Mouse (Mus musculus) CH12.LX (cell line): ENCODE measurements at regions not wholly inside any gene's neighbourhood (a gene's known extent, or its start where the extent isn't known, plus 50 kb on each side); places are given as distances from the start of the nearest gene placed in this dataset.

Experiments
- DNase-seq: peaks from one replicate; pipeline ENCODE4 v3.0.0-alpha.2; 2013; ENCODE audit errors: extremely low read depth
- H3K27ac ChIP-seq: 2 replicates; pipeline ENCODE4 v1.5.1; 2012; ENCODE audit warnings: low read depth, mild to moderate bottlenecking, control low read depth, moderate library complexity; ENCODE audit not compliant: insufficient read depth
- H3K27me3 ChIP-seq: replicated peaks from 2 replicates; pipeline ENCODE3; 2012; ENCODE audit warnings: inconsistent platforms
- H3K36me3 ChIP-seq, 2 experiments: replicated peaks in 1 of 2; 2 replicates each; pipeline versions ENCODE3 to v1.6.1; 2012; ENCODE audit warnings: inconsistent platforms in 1 of 2, low read length in 1 of 2, mild to moderate bottlenecking in 1 of 2, mixed read lengths in 1 of 2, moderate library complexity in 1 of 2; ENCODE audit not compliant: control insufficient read depth in 1 of 2, insufficient read depth in 1 of 2
- H3K4me1 ChIP-seq, 2 experiments: 2 replicates each; pipeline ENCODE4 v1.6.1; 2012; ENCODE audit warnings: inconsistent platforms in 1 of 2, moderate library complexity in 1 of 2; ENCODE audit not compliant: insufficient read depth in 2 of 2, control insufficient read depth in 1 of 2
- H3K4me2 ChIP-seq: 2 replicates; pipeline ENCODE4 v1.6.1; 2012; ENCODE audit warnings: low read depth, mild to moderate bottlenecking, control low read depth; ENCODE audit not compliant: poor library complexity, insufficient read depth, severe bottlenecking
- H3K4me3 ChIP-seq, 3 experiments: fragments of 150-350 bp in 1 of 3; sonication (generic) in 1 of 3; replicated peaks in 1 of 3; 2 replicates each; pipeline versions ENCODE3 to v1.5.1; 2011 to 2012; ENCODE audit warnings: low read depth in 2 of 3, low read length in 2 of 3, mild to moderate bottlenecking in 2 of 3, moderate library complexity in 2 of 3, control low read depth in 1 of 3, improper control_type of control experiment in 1 of 3, inconsistent platforms in 1 of 3, mixed read lengths in 1 of 3; ENCODE audit not compliant: poor library complexity in 1 of 3
- H3K79me2 ChIP-seq: replicated peaks from 2 replicates; pipeline ENCODE4 v1.6.1; 2012; ENCODE audit warnings: mild to moderate bottlenecking, moderate library complexity; ENCODE audit not compliant: control insufficient read depth, poor library complexity, insufficient read depth, severe bottlenecking; ENCODE audit errors: extremely low read depth
- H3K9ac ChIP-seq: 2 replicates; pipeline ENCODE4 v1.6.1; 2012; ENCODE audit warnings: low read depth, mild to moderate bottlenecking, control low read depth, moderate library complexity; ENCODE audit not compliant: insufficient read depth
- H3K9me3 ChIP-seq: replicated peaks from 2 replicates; pipeline ENCODE3; 2012; ENCODE audit warnings: low read length, inconsistent platforms, mixed read lengths
- E2F4 ChIP-seq: IDR thresholded peaks from 2 replicates; pipeline ENCODE4 v1.6.1; 2011; ENCODE audit warnings: low read depth, low read length, improper control_type of control experiment; ENCODE audit not compliant: insufficient replicate concordance
- ELF1 ChIP-seq: IDR thresholded peaks from 2 replicates; pipeline ENCODE4 v1.6.1; 2014; ENCODE audit warnings: low read depth, mild to moderate bottlenecking, inconsistent platforms, low read length, improper control_type of control experiment
- EP300 ChIP-seq: IDR thresholded peaks from 2 replicates; pipeline ENCODE4 v1.6.1; 2011; ENCODE audit warnings: low read length, improper control_type of control experiment
- IRF4 ChIP-seq: IDR thresholded peaks from 2 replicates; pipeline ENCODE4 v1.6.1; 2014; ENCODE audit warnings: low read depth, mild to moderate bottlenecking, inconsistent platforms, low read length, improper control_type of control experiment
- JUN ChIP-seq: IDR thresholded peaks from 2 replicates; pipeline ENCODE4 v1.6.1; 2011; ENCODE audit warnings: low read depth, mild to moderate bottlenecking, low read length, improper control_type of control experiment, moderate library complexity; ENCODE audit not compliant: insufficient read depth
- KAT2A ChIP-seq: IDR thresholded peaks from 2 replicates; pipeline ENCODE4 v1.6.1; 2012; ENCODE audit warnings: low read length, improper control_type of control experiment, inconsistent platforms; ENCODE audit not compliant: insufficient replicate concordance
- MAFK ChIP-seq: IDR thresholded peaks from 2 replicates; pipeline ENCODE4 v1.6.1; 2011; ENCODE audit warnings: low read length, improper control_type of control experiment; ENCODE audit not compliant: insufficient replicate concordance
- MAZ ChIP-seq: IDR thresholded peaks from 2 replicates; pipeline ENCODE4 v1.6.1; 2012; ENCODE audit warnings: low read depth, mild to moderate bottlenecking, inconsistent platforms, low read length, improper control_type of control experiment, moderate library complexity
- MEF2A ChIP-seq: IDR thresholded peaks from 2 replicates; pipeline ENCODE4 v1.6.1; 2014; ENCODE audit warnings: low read depth, mild to moderate bottlenecking, inconsistent platforms, low read length, improper control_type of control experiment, borderline replicate concordance
- NRF1 ChIP-seq: IDR thresholded peaks from 2 replicates; pipeline ENCODE4 v1.6.1; 2014; ENCODE audit warnings: low read depth, mild to moderate bottlenecking, inconsistent platforms, low read length, improper control_type of control experiment, moderate library complexity
- RCOR1 ChIP-seq: conservative IDR thresholded peaks from 2 replicates; pipeline ENCODE4 v1.6.1; 2012; ENCODE audit warnings: low read depth, mild to moderate bottlenecking, inconsistent platforms, low read length, improper control_type of control experiment
- SIN3A ChIP-seq: IDR thresholded peaks from 2 replicates; pipeline ENCODE4 v1.6.1; 2012; ENCODE audit warnings: low read length, improper control_type of control experiment, inconsistent platforms
- SMC3 ChIP-seq: IDR thresholded peaks from 2 replicates; pipeline ENCODE4 v1.6.1; 2011; ENCODE audit warnings: low read depth, low read length, improper control_type of control experiment
- TCF12 ChIP-seq: IDR thresholded peaks from 2 replicates; pipeline ENCODE4 v1.6.1; 2014; ENCODE audit warnings: low read depth, mild to moderate bottlenecking, inconsistent platforms, low read length, improper control_type of control experiment
- UBTF ChIP-seq: IDR thresholded peaks from 2 replicates; pipeline ENCODE4 v1.6.1; 2012; ENCODE audit warnings: low read depth, mild to moderate bottlenecking, inconsistent platforms, low read length, improper control_type of control experiment, moderate library complexity
- ZMIZ1 ChIP-seq: IDR thresholded peaks from 2 replicates; pipeline ENCODE4 v1.6.1; 2012; ENCODE audit warnings: low read depth, mild to moderate bottlenecking, inconsistent platforms, low read length, improper control_type of control experiment
- ZNF384 ChIP-seq: IDR thresholded peaks from 2 replicates; pipeline ENCODE4 v1.6.1; 2012; ENCODE audit warnings: low read depth, low read length, improper control_type of control experiment, inconsistent platforms
- dilution Hi-C: fragments of 300-500 bp; cut with MboI; formaldehyde crosslinking; loops from 2 replicates; pipeline ENCODE4 v1.14.3; 2020; ENCODE audit warnings: low sequenced_read_pairs; ENCODE audit not compliant: extremely low pct_unique_long_range_greater_than_20kb, extremely low pct_ligation_motif_present
- in situ Hi-C: fragments of 300-500 bp; cut with MboI; formaldehyde crosslinking; loops from 3 replicates; pipeline ENCODE4 v1.14.3; 2019; ENCODE audit warnings: low sequenced_read_pairs, low pct_ligation_motif_present, low pct_unique_long_range_greater_than_20kb, mixed read lengths

DNA sequence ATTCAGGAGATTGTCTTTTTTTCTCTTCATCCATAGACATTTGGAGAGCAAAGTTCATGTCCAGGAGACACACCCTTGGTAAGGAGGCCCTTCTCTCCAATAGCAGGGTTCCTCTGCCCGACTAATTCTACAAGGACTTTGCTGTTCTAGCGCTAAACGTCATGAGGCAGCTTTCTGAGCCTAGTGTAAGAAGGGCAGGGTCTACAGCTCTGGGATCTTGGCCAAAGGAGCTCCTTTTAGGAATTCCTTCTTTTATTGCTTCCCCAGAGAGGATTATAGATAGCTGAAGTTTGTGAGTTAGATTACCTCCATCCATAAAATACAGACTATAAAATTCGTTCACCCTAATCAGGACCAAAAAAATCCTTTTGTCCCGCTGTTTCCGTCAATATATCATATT is 378.5 kb upstream of the Smim15 start:
- H3K9me3 ChIP-seq: no peaks in the 10 kb centered on the region
- H3K36me3 ChIP-seq: no peaks in the 10 kb centered on the region
- no peak for DNase-seq
- H3K27me3 ChIP-seq: no peaks in the 10 kb centered on the region
- H3K27ac ChIP-seq: no peak overlapping the region
- H3K4me2 ChIP-seq: no peak overlapping the region
- H3K79me2 ChIP-seq: no peaks in the 10 kb centered on the region
- no peak overlapping the region for H3K4me3 ChIP-seq
- dilution Hi-C loops (no loop called here), in situ Hi-C loops (no loop called here)
- no peaks in the 10 kb centered on the region for H3K4me1 ChIP-seq
- TF ChIP-seq ELF1 (no peak), TCF12 (no peak), JUN (no peak), SMC3 (no peak)
- no peak overlapping the region for H3K9ac ChIP-seq

DNA sequence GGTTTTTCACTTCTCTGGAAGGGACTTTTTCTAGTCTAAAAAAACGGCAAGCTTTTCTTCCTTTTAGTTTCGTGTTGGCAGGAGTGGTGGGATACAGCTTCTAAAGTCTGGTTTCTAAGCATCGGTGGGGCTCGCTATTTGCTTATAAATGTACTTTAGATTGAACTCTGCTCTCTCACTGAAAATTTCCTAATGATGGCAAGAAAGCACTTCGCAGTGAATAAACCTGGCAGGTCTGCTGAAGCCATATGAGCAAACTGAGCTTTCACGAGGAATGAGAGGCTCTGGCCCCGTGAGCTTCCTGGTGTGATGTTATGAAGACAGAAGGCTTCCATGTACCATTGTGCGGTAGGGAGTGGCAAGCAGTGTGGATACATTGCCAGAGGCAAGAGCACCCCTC is 380.0 kb upstream of the Smim15 start:
- no peak for TF ChIP-seq JUN
- no peak for TF ChIP-seq ZMIZ1
- no peak for TF ChIP-seq E2F4
- TF ChIP-seq EP300: no peak
- no peak for TF ChIP-seq KAT2A
- no peak for TF ChIP-seq ZNF384
- TF ChIP-seq SIN3A: no peak
- no peak for TF ChIP-seq IRF4
- no peak for TF ChIP-seq TCF12
- no peak for TF ChIP-seq MEF2A
- TF ChIP-seq RCOR1: no peak
- no peak for TF ChIP-seq NRF1
- no peak for TF ChIP-seq UBTF
- no peak for TF ChIP-seq ELF1
- TF ChIP-seq MAZ: no peak
- TF ChIP-seq MAFK: no peak
- no peak for DNase-seq
- Histone ChIP-seq H3K9me3 (no peaks in the 10 kb centered on the region), H3K27ac (no peak overlapping the region), H3K4me1 (peaks cover 0 to 1% of the 10 kb centered on the region in 2 experiments; a peak in 1 of 4 replicates), H3K79me2 (no peaks in the 10 kb centered on the region), H3K36me3 (no peaks in the 10 kb centered on the region), H3K9ac (no peak overlapping the region), H3K4me2 (no peak overlapping the region), H3K27me3 (no peaks in the 10 kb centered on the region), H3K4me3 (no peak overlapping the region)
- dilution Hi-C loops: no loop called here
- in situ Hi-C loops: no loop called here
